Mouse (Mus musculus) cerebellum, adult 2 months (tissue): ENCODE measurements at regions not wholly inside any gene's neighbourhood (a gene's known extent, or its start where the extent isn't known, plus 50 kb on each side); places are given as distances from the start of the nearest gene placed in this dataset.

Source experiments
- DNase-seq, 2 experiments: peaks; one replicate each; pipeline ENCODE4 v3.0.0; 2021
- H3K27ac ChIP-seq: fragments of 200-500 bp; 2 replicates; pipeline ENCODE4 v1.5.1; 2012; ENCODE audit warnings: low read length, control low read depth, inconsistent platforms; ENCODE audit not compliant: insufficient read depth
- H3K27me3 ChIP-seq: fragments of 200-500 bp; 2 replicates; pipeline ENCODE4 v1.6.1; 2012; ENCODE audit warnings: inconsistent platforms, mild to moderate bottlenecking, low read length, moderate library complexity; ENCODE audit not compliant: control insufficient read depth, insufficient read depth
- H3K4me1 ChIP-seq: fragments of 200-500 bp; 2 replicates; pipeline ENCODE4 v1.6.1; 2011; ENCODE audit warnings: low read length; ENCODE audit not compliant: control insufficient read depth, insufficient read depth
- H3K4me3 ChIP-seq: fragments of 200-500 bp; replicated peaks from 2 replicates; pipeline ENCODE3; 2011; ENCODE audit warnings: mild to moderate bottlenecking, low read depth, low read length, control low read depth; ENCODE audit not compliant: insufficient read depth
- CTCF ChIP-seq: fragments of 200-500 bp; IDR thresholded peaks from 2 replicates; pipeline ENCODE4 v1.5.1; 2011; ENCODE audit warnings: low read depth, mild to moderate bottlenecking, control low read depth, low read length, moderate library complexity, borderline replicate concordance; ENCODE audit not compliant: insufficient read depth
- POLR2A ChIP-seq: fragments of 200-500 bp; IDR thresholded peaks from 2 replicates; pipeline ENCODE4 v1.6.1; 2011; ENCODE audit warnings: low read length, control low read depth, borderline replicate concordance; ENCODE audit not compliant: insufficient read depth
- WGBS: fragments of 180-500 bp; shearing (Covaris S2); methylation state at CpG from one replicate; pipeline ENCODE4 v1.1.7; 2018; 5-methylcytosine and 5-hydroxymethylcytosine counted together

- no peak for TF ChIP-seq CTCF
- no peak for TF ChIP-seq POLR2A
- Histone ChIP-seq H3K27ac (no peak overlapping the region), H3K27me3 (no peaks in the 10 kb centered on the region), H3K4me3 (no peak overlapping the region), H3K4me1 (no peaks in the 10 kb centered on the region)
- WGBS: 85% methylated on average over 5 of the region's 5 CpGs
- no peak for DNase-seq
Observed at GRCm38 (mm10) chr17:9778866-9779265, 109.3 kb upstream of the Pabpc6 start.

- Histone ChIP-seq H3K4me3 (no peak overlapping the region), H3K27ac (no peak overlapping the region), H3K27me3 (no peaks in the 10 kb centered on the region), H3K4me1 (no peaks in the 10 kb centered on the region)
- DNase-seq: no peak
- TF ChIP-seq POLR2A (no peak), CTCF (no peak)
Observed at GRCm38 (mm10) chr17:9777165-9777564, 107.6 kb upstream of the Pabpc6 start.

GRCm38 (mm10) chr17:9776286-9777016, 106.9 kb upstream of the Pabpc6 start:
- H3K27me3 ChIP-seq: no peaks in the 10 kb centered on the region
- no peak overlapping the region; the same call in 1 of the 2 replicates for H3K27ac ChIP-seq
- H3K4me1 ChIP-seq: no peaks in the 10 kb centered on the region
- peak in 1 of 2 experiments; percentile 32 for DNase-seq
- 30% methylated on average over 8 of the region's 9 CpGs for WGBS
- no peak overlapping the region for H3K4me3 ChIP-seq
- TF ChIP-seq POLR2A (no peak), CTCF (no peak)

GRCm38 (mm10) chr17:9775668-9776151, 106.2 kb upstream of the Pabpc6 start:
- peak in 1 of 2 experiments; percentile 33 for DNase-seq
- 39% methylated on average over 9 of the region's 9 CpGs for WGBS
- Histone ChIP-seq H3K27ac (peak overlapping the region; percentile 7; the same call in 1 of the 2 replicates), H3K4me3 (no peak overlapping the region), H3K27me3 (no peaks in the 10 kb centered on the region), H3K4me1 (no peaks in the 10 kb centered on the region)
- TF ChIP-seq POLR2A (no peak), CTCF (no peak)

- 78% methylated on average over 11 of the region's 11 CpGs for WGBS
- H3K4me3 ChIP-seq: no peak overlapping the region
- no peaks in the 10 kb centered on the region for H3K4me1 ChIP-seq
- no peaks in the 10 kb centered on the region for H3K27me3 ChIP-seq
- DNase-seq: no peak
- no peak for TF ChIP-seq CTCF
- no peak for TF ChIP-seq POLR2A
- H3K27ac ChIP-seq: peak overlapping the region; percentile 7; the same call in 1 of the 2 replicates
Observed at GRCm38 (mm10) chr17:9774740-9775629, 105.5 kb upstream of the Pabpc6 start.

GRCm38 (mm10) chr17:9773744-9774143, 104.2 kb upstream of the Pabpc6 start:
- Histone ChIP-seq H3K27ac (no peak overlapping the region), H3K4me3 (no peak overlapping the region), H3K4me1 (no peaks in the 10 kb centered on the region), H3K27me3 (no peaks in the 10 kb centered on the region)
- no peak for DNase-seq
- WGBS: 90% methylated on average over 2 of the region's 2 CpGs
- TF ChIP-seq POLR2A (no peak), CTCF (no peak)

- Histone ChIP-seq H3K4me3 (no peak overlapping the region), H3K27ac (no peak overlapping the region), H3K27me3 (no peaks in the 10 kb centered on the region), H3K4me1 (peaks cover 3% of the 10 kb centered on the region; the same call in 1 of the 2 replicates)
- no peak for DNase-seq
- TF ChIP-seq CTCF (no peak), POLR2A (no peak)
Observed at GRCm38 (mm10) chr17:9768275-9768674, 98.8 kb upstream of the Pabpc6 start.
